Mouse (Mus musculus): Measurements from ENCODE around the gene Gas2l3. TPM values are rescaled to one million over a fixed set of nuclear protein-coding genes. Genes with fewer than 3 reads are reported as not detected.

Gene Gas2l3
- polyA plus RNA-seq, 1 experiment from 2014 or later: 15.0 TPM

DNA sequence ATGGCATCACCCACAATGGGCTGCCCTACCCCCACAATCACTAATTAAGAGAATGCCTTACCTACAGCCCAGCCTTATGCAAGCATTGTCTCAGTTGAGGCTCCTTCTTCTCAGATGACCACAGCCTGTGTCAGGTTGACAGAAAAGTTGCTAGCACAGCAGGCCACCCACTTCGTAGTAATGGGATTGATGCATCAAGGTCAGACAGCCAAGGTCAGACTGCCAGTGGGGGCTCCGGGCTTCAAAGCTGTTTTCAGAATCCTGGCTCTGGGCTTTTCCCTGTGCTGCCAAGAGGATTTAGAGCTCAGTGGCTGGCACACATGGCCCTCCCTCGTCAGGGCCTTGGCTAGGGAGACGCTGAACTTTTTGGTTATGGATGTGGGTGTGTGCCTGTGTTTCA is 51.1 kb downstream of the Gas2l3 start:
- no peak overlapping the region for H3K4me3 ChIP-seq (replicated peaks)
- H3K36me3 ChIP-seq: no peaks in the 10 kb centered on the region
- no peak overlapping the region for H3K27ac ChIP-seq
- WGBS: 37% methylated on average over 4 of the region's 4 CpGs
- no peak overlapping the region for H3K9ac ChIP-seq (replicated peaks)
- ATAC-seq (ENCODE audit: insufficient number of reproducible peaks, insufficient read depth, low FRiP score, low TSS enrichment, low read depth): no peak
- H3K27me3 ChIP-seq: no peaks in the 10 kb centered on the region
- no peak overlapping the region for H3K4me2 ChIP-seq
- H3K9me3 ChIP-seq: no peaks in the 10 kb centered on the region
- peaks cover 4% of the 10 kb centered on the region for H3K4me1 ChIP-seq (replicated peaks)

DNA sequence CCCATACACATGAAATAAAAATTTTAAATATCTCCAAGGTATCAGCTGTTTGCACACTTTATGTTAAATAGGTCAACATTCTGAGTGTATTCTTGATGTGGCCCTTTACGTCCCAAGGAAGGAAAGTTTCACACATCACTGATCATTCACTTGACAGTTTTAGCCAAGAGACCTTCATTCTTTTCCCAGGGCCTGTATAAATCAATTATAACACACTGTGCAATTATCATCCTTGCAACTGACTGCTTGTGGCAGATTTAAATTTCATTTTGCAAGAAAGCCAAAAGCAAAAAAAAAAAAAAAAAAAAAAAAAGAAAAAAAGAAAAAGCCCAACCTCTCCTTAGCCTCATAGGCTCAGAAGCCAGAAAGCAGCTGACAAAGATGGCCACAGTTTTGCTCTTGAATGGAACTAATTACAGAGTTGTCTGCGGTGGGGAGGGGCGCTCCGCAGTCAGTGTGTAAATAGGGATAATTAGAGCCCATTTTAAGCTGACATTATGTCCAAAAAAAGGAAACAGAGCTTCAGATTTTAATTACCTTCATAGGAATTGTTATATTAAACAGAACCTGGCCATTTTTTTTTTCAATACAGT is 52.1 kb downstream of the Gas2l3 start:
- peaks cover 4% of the 10 kb centered on the region for H3K4me1 ChIP-seq (replicated peaks)
- no peak overlapping the region for H3K9ac ChIP-seq (replicated peaks)
- WGBS: 69% methylated on average over 4 of the region's 4 CpGs
- H3K27me3 ChIP-seq: no peaks in the 10 kb centered on the region
- ATAC-seq (ENCODE audit: insufficient number of reproducible peaks, insufficient read depth, low FRiP score, low TSS enrichment, low read depth): no peak
- H3K4me2 ChIP-seq: no peak overlapping the region
- no peak overlapping the region for H3K27ac ChIP-seq
- H3K36me3 ChIP-seq: no peaks in the 10 kb centered on the region
- no peaks in the 10 kb centered on the region for H3K9me3 ChIP-seq
- no peak overlapping the region for H3K4me3 ChIP-seq (replicated peaks)

DNA sequence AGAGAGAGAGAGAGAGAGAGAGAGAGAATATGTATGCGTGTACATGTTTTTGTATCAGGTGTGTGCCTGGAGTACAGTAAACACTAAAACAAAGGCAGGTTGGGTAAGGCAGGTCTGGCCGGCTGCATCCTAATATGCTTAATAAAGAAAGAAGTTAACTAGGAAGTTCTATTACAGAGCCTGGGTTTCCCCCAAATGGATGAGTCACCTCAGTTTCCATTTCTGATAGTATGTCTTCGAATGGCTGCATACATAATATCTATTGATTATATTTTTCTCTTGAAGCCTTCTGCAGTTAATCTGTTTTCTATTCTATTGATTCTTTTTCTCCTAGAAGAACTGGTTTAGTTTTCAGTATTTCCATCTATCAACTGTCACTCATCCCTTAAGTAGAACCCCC is 57.3 kb downstream of the Gas2l3 start:
- Histone ChIP-seq H3K27ac (no peak overlapping the region), H3K36me3 (no peaks in the 10 kb centered on the region), H3K4me3 (replicated peaks) (no peak overlapping the region), H3K27me3 (no peaks in the 10 kb centered on the region), H3K4me1 (replicated peaks) (no peaks in the 10 kb centered on the region), H3K9me3 (no peaks in the 10 kb centered on the region), H3K4me2 (no peak overlapping the region), H3K9ac (replicated peaks) (no peak overlapping the region)
- WGBS: 83% methylated on average over 3 of the region's 3 CpGs
- ATAC-seq (ENCODE audit: insufficient number of reproducible peaks, insufficient read depth, low FRiP score, low TSS enrichment, low read depth): no peak

DNA sequence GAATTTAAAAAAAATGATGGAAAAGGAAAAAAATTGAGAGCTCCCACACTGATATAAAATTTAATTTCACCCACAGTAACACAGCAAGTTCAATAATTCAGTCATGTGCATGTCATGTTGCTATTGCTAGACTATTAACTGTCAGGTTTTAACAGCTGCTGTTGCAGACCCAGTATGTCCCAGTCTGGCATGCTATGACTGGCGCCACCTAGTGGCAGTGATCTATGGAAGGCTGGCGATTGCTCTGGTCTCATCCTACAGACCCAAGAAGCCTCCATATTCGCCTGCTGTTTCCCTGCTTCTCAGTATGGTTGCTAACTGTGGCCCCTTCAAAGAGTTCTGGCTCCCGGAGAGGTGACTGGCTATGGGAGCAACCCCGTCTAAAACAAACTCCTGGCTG is 60.3 kb downstream of the Gas2l3 start:
- 4% methylated on average over 5 of the region's 5 CpGs for WGBS
- no peak overlapping the region for H3K4me3 ChIP-seq (replicated peaks)
- no peak overlapping the region for H3K27ac ChIP-seq
- H3K4me1 ChIP-seq (replicated peaks): no peaks in the 10 kb centered on the region
- no peaks in the 10 kb centered on the region for H3K36me3 ChIP-seq
- no peaks in the 10 kb centered on the region for H3K9me3 ChIP-seq
- H3K4me2 ChIP-seq: no peak overlapping the region
- no peak for ATAC-seq (ENCODE audit: insufficient number of reproducible peaks, insufficient read depth, low FRiP score, low TSS enrichment, low read depth)
- no peak overlapping the region for H3K9ac ChIP-seq (replicated peaks)
- H3K27me3 ChIP-seq: no peaks in the 10 kb centered on the region

DNA sequence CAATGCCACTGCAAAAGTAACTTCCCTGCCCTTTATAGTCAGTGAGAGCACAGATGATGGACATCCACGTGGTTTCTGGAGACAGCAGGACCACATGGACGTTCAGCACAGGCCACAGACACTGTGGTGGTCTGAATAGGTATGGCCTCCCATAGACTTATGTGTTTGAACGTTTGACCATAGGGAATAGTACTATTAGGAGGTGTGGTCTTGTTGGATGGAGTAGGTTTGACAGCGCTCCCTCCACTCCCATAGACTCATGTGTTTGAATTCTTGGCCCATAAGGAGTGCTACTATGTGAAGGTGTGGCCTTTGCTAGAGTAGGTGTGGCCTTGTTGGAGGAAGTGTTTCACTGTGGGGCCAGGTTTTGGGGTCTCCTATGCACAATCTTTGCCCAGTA is 66.0 kb downstream of the Gas2l3 start:
- no peaks in the 10 kb centered on the region for H3K4me1 ChIP-seq (replicated peaks)
- H3K27ac ChIP-seq: no peak overlapping the region
- 77% methylated on average over 4 of the region's 4 CpGs for WGBS
- H3K9me3 ChIP-seq: no peaks in the 10 kb centered on the region
- no peaks in the 10 kb centered on the region for H3K27me3 ChIP-seq
- no peak overlapping the region for H3K4me3 ChIP-seq (replicated peaks)
- 0 out of 2 replicates have a peak, but pooled peaks have one; percentile 15 for ATAC-seq (ENCODE audit: insufficient number of reproducible peaks, insufficient read depth, low FRiP score, low TSS enrichment, low read depth)
- no peaks in the 10 kb centered on the region for H3K36me3 ChIP-seq
- no peak overlapping the region for H3K9ac ChIP-seq (replicated peaks)
- H3K4me2 ChIP-seq: no peak overlapping the region

DNA sequence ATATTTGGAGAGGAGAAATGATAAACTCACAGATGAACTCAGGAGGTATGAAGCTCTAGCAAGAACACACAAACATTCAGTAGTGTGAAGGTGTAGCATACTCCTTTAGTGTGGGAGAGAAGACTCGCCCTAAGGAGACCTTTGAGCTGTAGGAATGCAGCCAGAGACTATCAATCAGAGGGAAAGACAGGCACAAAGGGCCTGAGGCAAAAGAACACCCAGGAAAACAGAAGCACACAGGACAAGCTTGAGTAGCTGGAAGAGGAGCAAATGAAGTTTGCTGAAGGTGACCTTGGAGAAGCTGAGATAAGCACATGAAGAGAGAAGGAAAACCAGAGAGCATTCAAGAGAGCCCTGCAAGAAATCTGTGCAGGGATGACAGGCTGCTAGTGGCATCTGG is 73.7 kb downstream of the Gas2l3 start:
- no peak for ATAC-seq (ENCODE audit: insufficient number of reproducible peaks, insufficient read depth, low FRiP score, low TSS enrichment, low read depth)

DNA sequence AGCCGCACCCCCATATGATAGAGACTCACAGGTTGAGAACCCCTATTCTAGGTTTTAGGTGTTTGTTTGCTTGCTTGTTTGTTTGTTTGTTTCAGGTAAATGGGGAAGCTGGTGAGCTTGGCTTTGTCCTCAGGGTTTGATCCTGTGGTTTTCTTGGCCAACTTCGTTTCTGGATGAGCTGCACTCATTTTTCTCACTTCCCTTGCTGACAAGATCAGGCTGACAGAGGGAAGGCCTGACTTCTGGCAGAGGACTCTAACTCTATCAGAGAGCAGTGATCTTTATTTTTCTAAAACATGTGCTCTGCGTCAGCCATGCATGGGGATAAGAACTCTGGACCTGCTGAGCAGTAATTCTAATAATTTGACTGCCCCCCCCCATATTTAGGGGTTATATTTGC is 84.8 kb downstream of the Gas2l3 start:
- WGBS: 79% methylated on average over 3 of the region's 3 CpGs
- Histone ChIP-seq H3K27ac (no peak overlapping the region), H3K4me3 (replicated peaks) (no peak overlapping the region), H3K36me3 (no peaks in the 10 kb centered on the region), H3K27me3 (no peaks in the 10 kb centered on the region), H3K9me3 (no peaks in the 10 kb centered on the region), H3K9ac (replicated peaks) (no peak overlapping the region), H3K4me2 (no peak overlapping the region), H3K4me1 (replicated peaks) (no peaks in the 10 kb centered on the region)
- no peak for ATAC-seq (ENCODE audit: insufficient number of reproducible peaks, insufficient read depth, low FRiP score, low TSS enrichment, low read depth)

More for the DNA sequence above, 73.7 kb downstream of the Gas2l3 start:
- H3K9ac ChIP-seq (replicated peaks): no peak overlapping the region
- no peak overlapping the region for H3K27ac ChIP-seq
- H3K9me3 ChIP-seq: no peaks in the 10 kb centered on the region
- 24% methylated on average over 1 of the region's 1 CpGs for WGBS
- no peaks in the 10 kb centered on the region for H3K27me3 ChIP-seq
- no peaks in the 10 kb centered on the region for H3K4me1 ChIP-seq (replicated peaks)
- H3K4me2 ChIP-seq: no peak overlapping the region
- H3K36me3 ChIP-seq: no peaks in the 10 kb centered on the region
- no peak overlapping the region for H3K4me3 ChIP-seq (replicated peaks)

Other genes with a start within 250 kb of the Gas2l3 start
- 0.61 and 0.84 TPM in 2 replicates for gene Ano4, start 99.2 kb downstream of the Gas2l3 start, polyA plus RNA-seq (2016; fragmentation: Nextera tagmentation; extraction: Ambion mirVana)
- gene Nr1h4, start 89.6 kb upstream of the Gas2l3 start, polyA plus RNA-seq (2016; fragmentation: Nextera tagmentation; extraction: Ambion mirVana): not detected in 2 replicates
- not detected in 2 replicates for gene Slc17a8, start 177.3 kb upstream of the Gas2l3 start, polyA plus RNA-seq (2016; fragmentation: Nextera tagmentation; extraction: Ambion mirVana)
- 9.2 and 9.7 TPM in 2 replicates for gene Scyl2, start 242.3 kb upstream of the Gas2l3 start, polyA plus RNA-seq (2016; fragmentation: Nextera tagmentation; extraction: Ambion mirVana)